Mouse (Mus musculus) C2C12 (cell line): ENCODE results near the gene Dnajb12.

Experiments used
- CEBPB ChIP-seq: IDR thresholded peaks from one replicate; pipeline ENCODE4 v1.6.1; 2011; ENCODE audit warnings: low read depth, mild to moderate bottlenecking, control low read depth, moderate library complexity
- CTCF ChIP-seq: IDR thresholded peaks from one replicate; pipeline ENCODE4 v1.5.1; 2011; ENCODE audit not compliant: control insufficient read depth, insufficient read depth, insufficient read length
- FOSL1 ChIP-seq: IDR thresholded peaks from one replicate; pipeline ENCODE4 v1.8.0; 2011; ENCODE audit warnings: mild to moderate bottlenecking, low read length; ENCODE audit not compliant: poor library complexity, insufficient read depth, severe bottlenecking
- MAX ChIP-seq: IDR thresholded peaks from one replicate; pipeline ENCODE4 v1.6.1; 2011; ENCODE audit warnings: mild to moderate bottlenecking, control low read depth
- MYOD1 ChIP-seq: IDR thresholded peaks from one replicate; pipeline ENCODE4 v1.6.1; 2011; ENCODE audit warnings: low read depth; ENCODE audit not compliant: control insufficient read depth, insufficient read length
- MYOG ChIP-seq: IDR thresholded peaks from one replicate; pipeline ENCODE4 v1.6.1; 2011; ENCODE audit not compliant: control insufficient read depth, insufficient read length; ENCODE audit errors: extremely low read depth
- USF1 ChIP-seq: IDR thresholded peaks from one replicate; pipeline ENCODE4 v1.6.1; 2011; ENCODE audit warnings: low read depth, mild to moderate bottlenecking, control low read depth, moderate library complexity

DNA sequence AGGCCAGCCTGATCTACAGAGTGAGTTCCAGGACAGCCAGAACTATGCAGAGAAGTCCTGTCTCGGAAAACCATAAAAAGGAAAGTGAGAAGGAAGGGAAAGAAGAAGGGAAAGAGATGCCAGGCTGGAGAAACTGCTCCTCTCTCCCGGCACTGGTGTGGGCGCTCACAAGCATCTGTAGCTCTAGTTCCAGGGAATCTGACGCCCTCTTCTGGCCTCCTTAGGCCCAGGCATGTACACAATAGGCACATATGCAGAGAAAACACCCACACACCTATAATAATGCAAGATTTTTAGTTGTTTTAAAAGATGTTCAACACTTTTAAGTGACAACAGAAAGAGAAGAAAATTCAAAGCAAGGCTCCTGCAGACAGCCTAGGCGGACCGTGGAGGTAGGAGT is 32.9 kb upstream of the Dnajb12 start:
- TF ChIP-seq CTCF (no peak), USF1 (no peak), MYOD1 (no peak), CEBPB (no peak), MAX (no peak), MYOG (no peak), FOSL1 (no peak)
